In the genomic region with DNA sequence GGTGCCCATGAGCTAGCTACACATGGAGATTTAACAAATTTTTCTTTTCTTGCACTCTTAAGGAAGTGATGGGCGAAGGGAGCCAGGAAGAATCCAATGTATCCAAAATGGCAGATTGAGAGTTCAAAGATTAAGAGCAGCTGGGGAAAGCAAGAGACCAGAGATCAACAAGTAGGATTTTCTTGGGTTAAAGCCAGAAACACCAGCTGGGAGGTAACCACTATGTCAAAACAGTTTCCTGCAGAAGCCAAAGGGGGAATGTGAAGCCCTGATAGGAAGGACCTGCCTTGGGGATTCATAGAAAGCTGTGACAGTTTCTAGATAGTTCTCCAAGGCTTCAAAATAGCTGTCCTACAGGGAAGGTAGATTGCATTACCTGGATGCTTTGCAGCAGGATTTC, we compare ENCODE assay signal across 12 mouse cellular contexts.
DNase-seq lines count a peak whose midpoint lies in the region; ATAC-seq lines count a peak whose summit lies in the region.
"Had no signal": no experiment of that assay in that cellular context is flagged by ENCODE, and none has a peak within 500 bp of the region (broad histone marks: within the 10 kb centered on the region; RNA-seq: fewer than 3 reads in every experiment).

No protein-coding gene starts in this region.

- no peaks in the 10 kb centered on the region for H3K36me3 ChIP-seq in heart, embryonic 11.5 days (ENCODE audit: control insufficient read depth, insufficient read depth, low read length)
- H3K36me3 ChIP-seq in hindbrain, embryonic 10.5 days = no peaks in the 10 kb centered on the region
- H3K36me3 ChIP-seq: heart, embryonic 13.5 days; liver, embryonic 13.5 days had no signal

- no peaks in the 10 kb centered on the region for H3K4me1 ChIP-seq in heart, embryonic 11.5 days (ENCODE audit: control insufficient read depth, insufficient read depth, low read length)
- peaks cover 28% of the 10 kb centered on the region for H3K4me1 ChIP-seq in hindbrain, embryonic 10.5 days (replicated peaks)
- H3K4me1 ChIP-seq: liver, embryonic 13.5 days had no signal

- no peak overlapping the region for H3K9ac ChIP-seq in heart, embryonic 11.5 days (ENCODE audit: low read depth, low read length)
- H3K9ac ChIP-seq: heart, embryonic 13.5 days; liver, embryonic 13.5 days had no signal

- no peak for ATAC-seq in heart, embryonic 11.5 days (replicated peaks; ENCODE audit: insufficient number of reproducible peaks, low FRiP score, low TSS enrichment)
- ATAC-seq in granulocyte monocyte progenitor cell, adult 5-6 weeks (replicated peaks; ENCODE audit: poor library complexity, severe bottlenecking) = peak; percentile 62; the same call in 1 of the 2 replicates

- intact Hi-C loops in left cerebral cortex, postnatal 4 days (cut with DNase I) = no loop called here

- WGBS in heart, embryonic 11.5 days (ENCODE audit: insufficient replicate concordance) = 75% methylated on average over 1 of the region's 1 CpGs
- 93% methylated on average over 1 of the region's 1 CpGs for WGBS in hindbrain, embryonic 10.5 days

- no peak overlapping the region for H3K4me3 ChIP-seq in heart, embryonic 11.5 days (ENCODE audit: low read depth, low read length)
- no peak overlapping the region for H3K4me3 ChIP-seq in hindbrain, embryonic 10.5 days
- H3K4me3 ChIP-seq: heart, embryonic 13.5 days; liver, embryonic 13.5 days had no signal

- H3K27me3 ChIP-seq in heart, embryonic 11.5 days (ENCODE audit: control insufficient read depth, insufficient read depth, low read length) = peaks cover 13% of the 10 kb centered on the region
- H3K27me3 ChIP-seq in hindbrain, embryonic 10.5 days (ENCODE audit: insufficient read depth, poor library complexity, severe bottlenecking) = no peaks in the 10 kb centered on the region
- H3K27me3 ChIP-seq: liver, embryonic 13.5 days had no signal

- no peak overlapping the region for H3K27ac ChIP-seq in heart, embryonic 11.5 days (ENCODE audit: low read depth, low read length)
- no peak overlapping the region for H3K27ac ChIP-seq in hindbrain, embryonic 10.5 days
- H3K27ac ChIP-seq: heart, embryonic 13.5 days; liver, embryonic 13.5 days had no signal

- no peak overlapping the region for H3K4me2 ChIP-seq in heart, embryonic 11.5 days
- H3K4me2 ChIP-seq: heart, embryonic 13.5 days; liver, embryonic 13.5 days; midbrain, embryonic 11.5 days had no signal

- no peaks in the 10 kb centered on the region for H3K9me3 ChIP-seq in heart, embryonic 11.5 days (replicated peaks; ENCODE audit: control insufficient read depth, low read length)
- H3K9me3 ChIP-seq in hindbrain, embryonic 10.5 days = no peaks in the 10 kb centered on the region
- H3K9me3 ChIP-seq: liver, embryonic 13.5 days had no signal

- peak; percentile 94 for DNase-seq in heart, adult 11 months
- DNase-seq in left cerebral cortex, postnatal 4 days = peak; percentile 34
- DNase-seq in left cerebral cortex, adult 8-10 months (ENCODE audit: low spot score in 2 of 2) = no peak
- peak; percentile 44 for DNase-seq in lung, postnatal 14 days
- DNase-seq in right cerebral cortex, postnatal 14 days = no peak
- no peak for DNase-seq in hindbrain, embryonic 10.5 days (ENCODE audit: low spot score)
- DNase-seq: liver, embryonic 13.5 days; thymus, postnatal 14 days had no signal

Comparison
In these comparisons a context has a peak if more than half of its experiments do, and no peak if none do; other contexts are left out.
1. DNase-seq: peak in heart, adult 11 months (single experiment), left cerebral cortex, postnatal 4 days (single experiment) and lung, postnatal 14 days (single experiment); none in left cerebral cortex, adult 8-10 months (0 of 2), right cerebral cortex, postnatal 14 days (single experiment) and hindbrain, embryonic 10.5 days (single experiment).